Mouse (Mus musculus): Measurements from ENCODE around the gene Ptpn1.
A peak's percentile ranks its signal among the peaks of the same experiment; 100 is the strongest.

The Ptpn1 gene

GRCm38 (mm10) chr2:168008132-168008531 lies 76.3 kb downstream of the Ptpn1 start:
- no peak for DNase-seq (ENCODE audit: inconsistent ontology term)

GRCm38 (mm10) chr2:168009936-168010668 lies 78.2 kb downstream of the Ptpn1 start, which contains the start of gene Ripor3:
Ripor3 (minus strand) TSS chr2:168010618.
- DNase-seq (ENCODE audit: inconsistent ontology term), result peak; percentile 67

- no peak for DNase-seq (ENCODE audit: inconsistent ontology term)
Measured at GRCm38 (mm10) chr2:168010893-168011292, 79.0 kb downstream of the Ptpn1 start.

GRCm38 (mm10) chr2:168016951-168017391 lies 85.1 kb downstream of the Ptpn1 start:
- peak; percentile 51 for DNase-seq (ENCODE audit: inconsistent ontology term)

GRCm38 (mm10) chr2:168019201-168019715 lies 87.4 kb downstream of the Ptpn1 start:
- peak; percentile 38 for DNase-seq (ENCODE audit: inconsistent ontology term)

GRCm38 (mm10) chr2:168023763-168024402 lies 92.0 kb downstream of the Ptpn1 start:
- DNase-seq (ENCODE audit: inconsistent ontology term), result no peak

GRCm38 (mm10) chr2:168025174-168025573 lies 93.3 kb downstream of the Ptpn1 start:
- peak; percentile 29 for DNase-seq (ENCODE audit: inconsistent ontology term)

- no peak for DNase-seq (ENCODE audit: inconsistent ontology term)
Measured at GRCm38 (mm10) chr2:168025882-168026281, 94.0 kb downstream of the Ptpn1 start.

GRCm38 (mm10) chr2:168026467-168026866 lies 94.6 kb downstream of the Ptpn1 start:
- DNase-seq (ENCODE audit: inconsistent ontology term), result no peak

GRCm38 (mm10) chr2:168028376-168028775 lies 96.5 kb downstream of the Ptpn1 start:
- no peak for DNase-seq (ENCODE audit: inconsistent ontology term)
